ENCODE assay signal across 11 mouse cellular contexts in genomic region chr12:109948434-109948984, GRCm38 (mm10).
DNase-seq lines count a peak whose midpoint lies in the region; ATAC-seq lines count a peak whose summit lies in the region.
"Had no signal": no experiment of that assay in that cellular context is flagged by ENCODE, and none has a peak within 500 bp of the region (broad histone marks: within the 10 kb centered on the region; RNA-seq: fewer than 3 reads in every experiment).

No protein-coding gene starts in this region.

- H3K4me3 ChIP-seq in hindbrain, embryonic 11.5 days (ENCODE audit: low read depth, low read length), result no peak overlapping the region
- no peak overlapping the region for H3K4me3 ChIP-seq in midbrain, embryonic 12.5 days
- H3K4me3 ChIP-seq: limb, embryonic 15.5 days had no signal

- peaks cover 17% of the 10 kb centered on the region for H3K4me1 ChIP-seq in hindbrain, embryonic 11.5 days (replicated peaks; ENCODE audit: control insufficient read depth, insufficient read depth, low read length)
- peaks cover 64% of the 10 kb centered on the region for H3K4me1 ChIP-seq in midbrain, embryonic 12.5 days

- no peaks in the 10 kb centered on the region for H3K36me3 ChIP-seq in hindbrain, embryonic 11.5 days (ENCODE audit: control insufficient read depth, insufficient read depth, low read length)
- H3K36me3 ChIP-seq in midbrain, embryonic 12.5 days, result no peaks in the 10 kb centered on the region
- H3K36me3 ChIP-seq: limb, embryonic 15.5 days had no signal

- 0 out of 2 replicates have a peak overlapping the region, but pooled peaks have one; percentile 12 for H3K9ac ChIP-seq in hindbrain, embryonic 11.5 days (ENCODE audit: low read depth, low read length)
- 0 out of 2 replicates have a peak overlapping the region, but pooled peaks have one; percentile 11 for H3K9ac ChIP-seq in midbrain, embryonic 12.5 days (replicated peaks)
- H3K9ac ChIP-seq: limb, embryonic 15.5 days had no signal

- peak; percentile 90 for ATAC-seq in hindbrain, embryonic 11.5 days (ENCODE audit: low FRiP score)
- peak; percentile 94 for ATAC-seq in midbrain, embryonic 12.5 days (ENCODE audit: low FRiP score, low read depth)
- ATAC-seq: inflammation-experienced regulatory T-cells, adult 6 months had no signal

- H3K27ac ChIP-seq in hindbrain, embryonic 11.5 days (ENCODE audit: low read depth, low read length), result peak overlapping the region; percentile 92
- peak overlapping the region; percentile 93 for H3K27ac ChIP-seq in midbrain, embryonic 12.5 days (replicated peaks)
- H3K27ac ChIP-seq: limb, embryonic 15.5 days had no signal

- peak; percentile 100 for DNase-seq in R1 (ENCODE audit: low read depth, low spot score)
- DNase-seq in embryo, embryonic 11 days, result peak; percentile 83
- DNase-seq in hindbrain, embryonic 11.5 days (ENCODE audit: low spot score), result peak; percentile 77
- no peak for DNase-seq in heart, postnatal 10 days
- no peak for DNase-seq in cerebellum, adult 18-20 months
- DNase-seq in kidney, adult 9 months, result no peak
- DNase-seq: cerebellum, adult 2 months; gastrocnemius, postnatal 14 days had no signal

- no peaks in the 10 kb centered on the region for H3K9me3 ChIP-seq in hindbrain, embryonic 11.5 days (ENCODE audit: control insufficient read depth, low read length)
- 0 out of 2 replicates have a peak, but pooled peaks cover 4% of the 10 kb centered on the region for H3K9me3 ChIP-seq in midbrain, embryonic 12.5 days
- H3K9me3 ChIP-seq: limb, embryonic 15.5 days had no signal

- no peaks in the 10 kb centered on the region for H3K27me3 ChIP-seq in hindbrain, embryonic 11.5 days (ENCODE audit: control insufficient read depth, insufficient read depth, low read length)
- H3K27me3 ChIP-seq in midbrain, embryonic 12.5 days, result peaks cover 9% of the 10 kb centered on the region
- H3K27me3 ChIP-seq: limb, embryonic 15.5 days had no signal

- H3K4me2 ChIP-seq in hindbrain, embryonic 11.5 days (replicated peaks; ENCODE audit: low read depth, low read length), result no peak overlapping the region
- H3K4me2 ChIP-seq in midbrain, embryonic 12.5 days (replicated peaks), result peak overlapping the region; percentile 10; the same call in 1 of the 2 replicates
- H3K4me2 ChIP-seq: limb, embryonic 15.5 days had no signal

- intact Hi-C loops in heart, postnatal 10 days (cut with DNase I), result no loop called here

- 6% methylated on average over 13 of the region's 16 CpGs for WGBS in hindbrain, embryonic 11.5 days
- 5% methylated on average over 16 of the region's 16 CpGs for WGBS in midbrain, embryonic 12.5 days

Comparison
In these comparisons a context has a peak if more than half of its experiments do, and no peak if none do; other contexts are left out.
1. DNase-seq: peak in R1 (single experiment), embryo, embryonic 11 days (single experiment) and hindbrain, embryonic 11.5 days (single experiment); none in heart, postnatal 10 days (0 of 2), cerebellum, adult 18-20 months (0 of 2) and kidney, adult 9 months (single experiment).